Mouse (Mus musculus): ENCODE measurements at regions not wholly inside any gene's neighbourhood (a gene's known extent, or its start where the extent isn't known, plus 50 kb on each side); places are given as distances from the start of the nearest gene placed in this dataset.

- Histone ChIP-seq H3K4me1 (ENCODE audit: control insufficient read depth in 1 of 2, insufficient read depth in 2 of 2) (peaks cover 0 to 20% of the 10 kb centered on the region in 2 experiments; a peak in 3 of 4 replicates), H3K4me3 (replicated peaks in 1 of 3; ENCODE audit: low read depth in 2 of 3, low read length in 2 of 3, poor library complexity in 1 of 3) (no peak overlapping the region), H3K9ac (ENCODE audit: insufficient read depth, low read depth) (no peak overlapping the region), H3K36me3 (replicated peaks in 1 of 2; ENCODE audit: control insufficient read depth in 1 of 2, insufficient read depth in 1 of 2, low read length in 1 of 2) (no peaks in the 10 kb centered on the region), H3K27me3 (replicated peaks) (no peaks in the 10 kb centered on the region), H3K79me2 (replicated peaks; ENCODE audit: control insufficient read depth, extremely low read depth, insufficient read depth, poor library complexity, severe bottlenecking) (no peaks in the 10 kb centered on the region), H3K4me2 (ENCODE audit: insufficient read depth, low read depth, poor library complexity, severe bottlenecking) (peak overlapping the region; percentile 50), H3K27ac (ENCODE audit: insufficient read depth, low read depth) (no peak overlapping the region), H3K9me3 (replicated peaks; ENCODE audit: low read length) (no peaks in the 10 kb centered on the region)
- TF ChIP-seq EP300 (IDR thresholded peaks at IDR 0.05; ENCODE audit: low read length): peak; percentile 66
- peak; percentile 43 for TF ChIP-seq TCF12 (IDR thresholded peaks at IDR 0.05; ENCODE audit: low read depth, low read length)
- peak; percentile 53; the same call in 1 of the 2 replicates for TF ChIP-seq JUND (conservative IDR thresholded peaks at IDR 0.05; ENCODE audit: low read depth, low read length)
- TF ChIP-seq IRF4 (IDR thresholded peaks at IDR 0.05; ENCODE audit: low read depth, low read length): peak; percentile 71
- 0 out of 2 replicates have a peak, but pooled peaks have one; percentile 14 for TF ChIP-seq MAFK (IDR thresholded peaks at IDR 0.05; ENCODE audit: insufficient replicate concordance, low read length)
- peak; percentile 79 for TF ChIP-seq ZNF384 (IDR thresholded peaks at IDR 0.05; ENCODE audit: low read depth, low read length)
- TF ChIP-seq KAT2A (IDR thresholded peaks at IDR 0.05; ENCODE audit: insufficient replicate concordance, low read length): no peak
- TF ChIP-seq RCOR1 (conservative IDR thresholded peaks at IDR 0.05; ENCODE audit: low read depth, low read length): peak; percentile 72
- TF ChIP-seq UBTF (IDR thresholded peaks at IDR 0.05; ENCODE audit: low read depth, low read length): no peak
- peak; percentile 33; the same call in 1 of the 2 replicates for TF ChIP-seq MEF2A (IDR thresholded peaks at IDR 0.05; ENCODE audit: borderline replicate concordance, low read depth, low read length)
- TF ChIP-seq JUN (IDR thresholded peaks at IDR 0.05; ENCODE audit: insufficient read depth, low read depth, low read length): peak; percentile 25; the same call in 1 of the 2 replicates
- 0 out of 2 replicates have a peak, but pooled peaks have one; percentile 34 for TF ChIP-seq E2F4 (IDR thresholded peaks at IDR 0.05; ENCODE audit: insufficient replicate concordance, low read depth, low read length)
- TF ChIP-seq ETS1 (conservative IDR thresholded peaks at IDR 0.05; ENCODE audit: low read depth, low read length): peak; percentile 41; the same call in 1 of the 2 replicates
- TF ChIP-seq ZKSCAN1 (IDR thresholded peaks at IDR 0.05; ENCODE audit: borderline replicate concordance, low read depth, low read length): no peak
- DNase-seq (ENCODE audit: extremely low read depth): peak; percentile 62
- in situ Hi-C loops (cut with MboI; ENCODE audit: low pct_ligation_motif_present, low pct_unique_long_range_greater_than_20kb, low sequenced_read_pairs): no loop called here
- dilution Hi-C loops (cut with MboI; ENCODE audit: extremely low pct_ligation_motif_present, extremely low pct_unique_long_range_greater_than_20kb, low sequenced_read_pairs): no loop called here
These were observed 117.8 kb downstream of the Cavin4 start for GRCm38 (mm10) chr4:48781099-48781498.

- no peak for DNase-seq (ENCODE audit: extremely low read depth)
- dilution Hi-C loops (cut with MboI; ENCODE audit: extremely low pct_ligation_motif_present, extremely low pct_unique_long_range_greater_than_20kb, low sequenced_read_pairs): no loop called here
- TF ChIP-seq TCF12 (IDR thresholded peaks at IDR 0.05; ENCODE audit: low read depth, low read length) (no peak), UBTF (IDR thresholded peaks at IDR 0.05; ENCODE audit: low read depth, low read length) (no peak), TBP (conservative IDR thresholded peaks at IDR 0.05; ENCODE audit: low read depth, low read length) (no peak), MYC (IDR thresholded peaks at IDR 0.05; ENCODE audit: low read depth, low read length) (no peak), E2F4 (IDR thresholded peaks at IDR 0.05; ENCODE audit: insufficient replicate concordance, low read depth, low read length) (no peak), MEF2A (IDR thresholded peaks at IDR 0.05; ENCODE audit: borderline replicate concordance, low read depth, low read length) (no peak), BHLHE40 (IDR thresholded peaks at IDR 0.05; ENCODE audit: low read depth, low read length) (no peak), JUN (IDR thresholded peaks at IDR 0.05; ENCODE audit: insufficient read depth, low read depth, low read length) (no peak), ZC3H11A (IDR thresholded peaks at IDR 0.05; ENCODE audit: low read depth, low read length) (no peak), ZNF384 (IDR thresholded peaks at IDR 0.05; ENCODE audit: low read depth, low read length) (no peak), ZMIZ1 (IDR thresholded peaks at IDR 0.05; ENCODE audit: low read depth, low read length) (no peak), CHD2 (IDR thresholded peaks at IDR 0.05; ENCODE audit: low read length) (no peak), RCOR1 (conservative IDR thresholded peaks at IDR 0.05; ENCODE audit: low read depth, low read length) (no peak), CHD1 (IDR thresholded peaks at IDR 0.05; ENCODE audit: low read depth, low read length) (no peak), USF1 (IDR thresholded peaks at IDR 0.05; ENCODE audit: low read depth, low read length) (no peak), POLR2A (IDR thresholded peaks at IDR 0.05; ENCODE audit: low read depth, low read length) (no peak), ELF1 (IDR thresholded peaks at IDR 0.05; ENCODE audit: low read depth, low read length) (no peak), JUND (conservative IDR thresholded peaks at IDR 0.05; ENCODE audit: low read depth, low read length) (no peak), USF2 (conservative IDR thresholded peaks at IDR 0.05; ENCODE audit: low read depth, low read length) (no peak)
These were observed 119.4 kb downstream of the Cavin4 start for GRCm38 (mm10) chr4:48782686-48783085.

More at GRCm38 (mm10) chr4:48782686-48783085, 119.4 kb downstream of the Cavin4 start:
- in situ Hi-C loops (cut with MboI; ENCODE audit: low pct_ligation_motif_present, low pct_unique_long_range_greater_than_20kb, low sequenced_read_pairs): no loop called here
- Histone ChIP-seq H3K4me2 (ENCODE audit: insufficient read depth, low read depth, poor library complexity, severe bottlenecking) (no peak overlapping the region), H3K27ac (ENCODE audit: insufficient read depth, low read depth) (no peak overlapping the region), H3K4me1 (ENCODE audit: control insufficient read depth in 1 of 2, insufficient read depth in 2 of 2) (peaks cover 0 to 18% of the 10 kb centered on the region in 2 experiments; a peak in 3 of 4 replicates), H3K79me2 (replicated peaks; ENCODE audit: control insufficient read depth, extremely low read depth, insufficient read depth, poor library complexity, severe bottlenecking) (no peaks in the 10 kb centered on the region), H3K36me3 (replicated peaks in 1 of 2; ENCODE audit: control insufficient read depth in 1 of 2, insufficient read depth in 1 of 2, low read length in 1 of 2) (no peaks in the 10 kb centered on the region), H3K4me3 (replicated peaks in 1 of 3; ENCODE audit: low read depth in 2 of 3, low read length in 2 of 3, poor library complexity in 1 of 3) (no peak overlapping the region), H3K9me3 (replicated peaks; ENCODE audit: low read length) (no peaks in the 10 kb centered on the region), H3K27me3 (replicated peaks) (no peaks in the 10 kb centered on the region), H3K9ac (ENCODE audit: insufficient read depth, low read depth) (no peak overlapping the region)
